Mouse (Mus musculus) heart, postnatal 0 days (tissue): ENCODE results near the gene Cdkn2aip.

Experiments
- CTCF ChIP-seq: IDR thresholded peaks from 2 replicates; pipeline ENCODE4 v1.5.1; 2016; ENCODE audit warnings: antibody characterized with exemption, control low read depth, low read depth
- EP300 ChIP-seq: IDR thresholded peaks from 2 replicates; pipeline ENCODE4 v1.6.1; 2016; ENCODE audit warnings: antibody characterized with exemption, low read depth

DNA sequence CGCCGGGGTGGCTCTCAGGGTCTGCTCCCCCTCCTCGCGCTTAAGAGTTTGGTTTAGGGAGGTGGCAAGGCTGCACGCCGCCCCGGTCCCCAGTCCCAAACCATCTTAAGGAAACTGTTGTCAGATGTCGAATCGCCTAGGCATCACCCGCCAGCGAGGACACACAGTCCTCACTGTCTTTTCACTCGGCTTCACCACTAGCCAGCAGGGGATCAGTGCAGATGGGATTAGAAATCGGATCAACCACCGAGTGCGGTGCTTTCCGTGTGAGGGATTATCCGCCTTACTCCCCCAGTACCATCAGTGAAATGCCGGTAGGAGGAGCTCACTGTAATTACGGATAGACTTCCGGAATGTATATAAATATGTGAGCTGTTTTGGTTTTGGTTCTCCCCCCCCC lies 37.9 kb downstream of the Cdkn2aip start:
- TF ChIP-seq CTCF (peak; percentile 14; the same call in 1 of the 2 replicates), EP300 (no peak)
